Mouse (Mus musculus) hindbrain, embryonic 13.5 days (tissue): Measurements from ENCODE around the gene Pcsk4. TPM values are rescaled to one million over a fixed set of nuclear protein-coding genes. Genes with fewer than 3 reads are reported as not detected.

ENCODE experiments used
- ATAC-seq: fragments of 200-750 bp; cut with Nextera tagmentation; 2 replicates; pipeline ENCODE4 v1.8.0; 2017; ENCODE audit warnings: moderate TSS enrichment; ENCODE audit not compliant: low FRiP score
- H3K27ac ChIP-seq: fragments of 300-500 bp; sonication (generic); 2 replicates; pipeline ENCODE4 v1.5.1; 2015; ENCODE audit warnings: inconsistent platforms, mild to moderate bottlenecking, moderate library complexity
- H3K27me3 ChIP-seq: fragments of 300-500 bp; sonication (generic); 2 replicates; pipeline ENCODE4 v1.6.1; 2015; ENCODE audit warnings: mild to moderate bottlenecking, inconsistent platforms
- H3K36me3 ChIP-seq: fragments of 300-500 bp; sonication (generic); 2 replicates; pipeline ENCODE4 v1.6.1; 2015; ENCODE audit warnings: mild to moderate bottlenecking, inconsistent platforms
- H3K4me1 ChIP-seq: fragments of 300-500 bp; sonication (generic); replicated peaks from 2 replicates; pipeline ENCODE4 v1.6.1; 2015; ENCODE audit warnings: inconsistent platforms
- H3K4me2 ChIP-seq: fragments of 300-500 bp; sonication (generic); 2 replicates; pipeline ENCODE4 v1.6.1; 2015; ENCODE audit warnings: inconsistent platforms, mild to moderate bottlenecking, moderate library complexity
- H3K4me3 ChIP-seq: fragments of 300-500 bp; sonication (generic); 2 replicates; pipeline ENCODE4 v1.5.1; 2015; ENCODE audit warnings: mild to moderate bottlenecking, inconsistent platforms
- H3K9ac ChIP-seq: fragments of 300-500 bp; sonication (generic); 2 replicates; pipeline ENCODE4 v1.6.1; 2015; ENCODE audit warnings: mild to moderate bottlenecking, inconsistent platforms
- H3K9me3 ChIP-seq: fragments of 300-500 bp; sonication (generic); 2 replicates; pipeline ENCODE4 v1.6.1; 2016; ENCODE audit warnings: inconsistent platforms
- WGBS: fragments of 180-500 bp; shearing (Covaris S2); methylation state at CpG from one replicate; pipeline ENCODE4 v1.1.7; 2015; 5-methylcytosine and 5-hydroxymethylcytosine counted together
- polyA plus RNA-seq: library from polyadenylated mRNA; unstranded; fragments of >200 nt; fragmentation: Nextera tagmentation; extraction: Ambion mirVana; gene quantifications from 2 replicates; pipeline ENCODE4 v1.2.1, GENCODE M21; 2015

Gene Pcsk4
- polyA plus RNA-seq = 1.9 and 2.5 TPM in 2 replicates

GRCm38 (mm10) chr10:80329273-80330081 is at the start of gene Pcsk4, which contains the start of gene Reep6:
Gene Pcsk4 (minus strand): TSS chr10:80329498.
Gene Reep6 (plus strand): TSS chr10:80329953.
- Histone ChIP-seq H3K4me1 (peaks cover 17% of the 10 kb centered on the region), H3K4me3 (peak within 1 kb of the TSS; percentile 46), H3K9me3 (no peaks in the 10 kb centered on the region), H3K4me2 (peak within 1 kb of the TSS; percentile 79), H3K27ac (no peak within 1 kb of the TSS), H3K9ac (peak within 1 kb of the TSS; percentile 68), H3K36me3 (no peaks in the 10 kb centered on the region), H3K27me3 (peaks cover 48% of the 10 kb centered on the region)
- peak; percentile 89 for ATAC-seq
- WGBS = 5% methylated on average over 36 of the region's 36 CpGs

GRCm38 (mm10) chr10:80377716-80378115 is 48.4 kb upstream of the Pcsk4 start:
- Histone ChIP-seq H3K9ac (no peak overlapping the region), H3K27me3 (0 out of 2 replicates have a peak, but pooled peaks cover 2% of the 10 kb centered on the region), H3K4me1 (peaks cover 19% of the 10 kb centered on the region), H3K9me3 (no peaks in the 10 kb centered on the region), H3K4me2 (no peak overlapping the region), H3K36me3 (peaks cover 34% of the 10 kb centered on the region), H3K4me3 (no peak overlapping the region), H3K27ac (no peak overlapping the region)
- WGBS = 51% methylated on average over 10 of the region's 10 CpGs
- no peak for ATAC-seq

GRCm38 (mm10) chr10:80376160-80376559 is 46.9 kb upstream of the Pcsk4 start:
- H3K9me3 ChIP-seq = no peaks in the 10 kb centered on the region
- no peak overlapping the region for H3K4me3 ChIP-seq
- H3K9ac ChIP-seq = no peak overlapping the region
- no peak for ATAC-seq
- 3% methylated on average over 7 of the region's 7 CpGs for WGBS
- no peak overlapping the region for H3K27ac ChIP-seq
- H3K27me3 ChIP-seq = 0 out of 2 replicates have a peak, but pooled peaks cover 9% of the 10 kb centered on the region
- peaks cover 15% of the 10 kb centered on the region for H3K4me1 ChIP-seq
- no peak overlapping the region for H3K4me2 ChIP-seq
- H3K36me3 ChIP-seq = peaks cover 19% of the 10 kb centered on the region

- H3K36me3 ChIP-seq = no peaks in the 10 kb centered on the region; the same call in 1 of the 2 replicates
- H3K4me2 ChIP-seq = no peak overlapping the region
- H3K9me3 ChIP-seq = no peaks in the 10 kb centered on the region
- 24% methylated on average over 6 of the region's 6 CpGs for WGBS
- H3K27ac ChIP-seq = no peak overlapping the region
- no peak overlapping the region for H3K9ac ChIP-seq
- no peak for ATAC-seq
- peaks cover 10% of the 10 kb centered on the region for H3K4me1 ChIP-seq
- peaks cover 13% of the 10 kb centered on the region; the same call in 1 of the 2 replicates for H3K27me3 ChIP-seq
- H3K4me3 ChIP-seq = no peak overlapping the region
These were observed 44.8 kb upstream of the Pcsk4 start for GRCm38 (mm10) chr10:80374063-80374462.

GRCm38 (mm10) chr10:80372706-80373105 is 43.4 kb upstream of the Pcsk4 start:
- Histone ChIP-seq H3K36me3 (no peaks in the 10 kb centered on the region), H3K4me2 (no peak overlapping the region), H3K9ac (0 out of 2 replicates have a peak overlapping the region, but pooled peaks have one; percentile 35), H3K27me3 (peaks cover 16% of the 10 kb centered on the region), H3K27ac (no peak overlapping the region), H3K4me1 (peaks cover 10% of the 10 kb centered on the region), H3K4me3 (no peak overlapping the region), H3K9me3 (no peaks in the 10 kb centered on the region)
- WGBS = 79% methylated on average over 6 of the region's 6 CpGs
- no peak for ATAC-seq

GRCm38 (mm10) chr10:80371983-80372382 is 42.7 kb upstream of the Pcsk4 start:
- no peak for ATAC-seq
- Histone ChIP-seq H3K27ac (peak overlapping the region; percentile 23; the same call in 1 of the 2 replicates), H3K4me2 (peak overlapping the region; percentile 38), H3K27me3 (peaks cover 23% of the 10 kb centered on the region), H3K36me3 (no peaks in the 10 kb centered on the region), H3K9ac (peak overlapping the region; percentile 46), H3K4me1 (peaks cover 10% of the 10 kb centered on the region), H3K9me3 (no peaks in the 10 kb centered on the region), H3K4me3 (peak overlapping the region; percentile 20; the same call in 1 of the 2 replicates)
- WGBS = 49% methylated on average over 9 of the region's 9 CpGs

- peak overlapping the region; percentile 38 for H3K4me2 ChIP-seq
- peaks cover 10% of the 10 kb centered on the region for H3K4me1 ChIP-seq
- peaks cover 28% of the 10 kb centered on the region for H3K27me3 ChIP-seq
- peak overlapping the region; percentile 46 for H3K9ac ChIP-seq
- 2% methylated on average over 12 of the region's 12 CpGs for WGBS
- ATAC-seq = peak; percentile 74
- H3K27ac ChIP-seq = peak overlapping the region; percentile 23; the same call in 1 of the 2 replicates
- peak overlapping the region; percentile 20 for H3K4me3 ChIP-seq
- H3K9me3 ChIP-seq = no peaks in the 10 kb centered on the region
- H3K36me3 ChIP-seq = no peaks in the 10 kb centered on the region
These were observed 42.2 kb upstream of the Pcsk4 start for GRCm38 (mm10) chr10:80371411-80371966.

GRCm38 (mm10) chr10:80369995-80370747 is 40.9 kb upstream of the Pcsk4 start:
- ATAC-seq = no peak
- Histone ChIP-seq H3K4me2 (no peak overlapping the region), H3K4me1 (peaks cover 10% of the 10 kb centered on the region), H3K27me3 (peaks cover 39% of the 10 kb centered on the region), H3K9me3 (no peaks in the 10 kb centered on the region), H3K36me3 (no peaks in the 10 kb centered on the region), H3K4me3 (no peak overlapping the region), H3K27ac (no peak overlapping the region), H3K9ac (no peak overlapping the region)
- WGBS = 82% methylated on average over 21 of the region's 21 CpGs

GRCm38 (mm10) chr10:80368392-80368791 is 39.1 kb upstream of the Pcsk4 start:
- Histone ChIP-seq H3K36me3 (no peaks in the 10 kb centered on the region), H3K9ac (no peak overlapping the region), H3K4me3 (no peak overlapping the region), H3K27ac (no peak overlapping the region), H3K4me2 (no peak overlapping the region), H3K4me1 (peaks cover 18% of the 10 kb centered on the region), H3K9me3 (no peaks in the 10 kb centered on the region), H3K27me3 (peaks cover 53% of the 10 kb centered on the region)
- no peak for ATAC-seq
- 93% methylated on average over 6 of the region's 6 CpGs for WGBS

- ATAC-seq = no peak
These were observed 38.7 kb upstream of the Pcsk4 start for GRCm38 (mm10) chr10:80367954-80368353.

GRCm38 (mm10) chr10:80365736-80366135 is 36.4 kb upstream of the Pcsk4 start:
- no peak overlapping the region for H3K27ac ChIP-seq
- H3K9ac ChIP-seq = no peak overlapping the region
- H3K9me3 ChIP-seq = no peaks in the 10 kb centered on the region
- H3K4me1 ChIP-seq = peaks cover 8% of the 10 kb centered on the region
- 68% methylated on average over 6 of the region's 6 CpGs for WGBS
- peaks cover 57% of the 10 kb centered on the region for H3K27me3 ChIP-seq
- H3K36me3 ChIP-seq = no peaks in the 10 kb centered on the region
- ATAC-seq = no peak
- no peak overlapping the region for H3K4me3 ChIP-seq
- H3K4me2 ChIP-seq = no peak overlapping the region

More at GRCm38 (mm10) chr10:80367954-80368353, 38.7 kb upstream of the Pcsk4 start:
- peaks cover 18% of the 10 kb centered on the region for H3K4me1 ChIP-seq
- H3K9ac ChIP-seq = no peak overlapping the region
- H3K27ac ChIP-seq = no peak overlapping the region
- H3K4me2 ChIP-seq = no peak overlapping the region
- no peaks in the 10 kb centered on the region for H3K36me3 ChIP-seq
- WGBS = 64% methylated on average over 5 of the region's 5 CpGs
- H3K9me3 ChIP-seq = no peaks in the 10 kb centered on the region
- peaks cover 54% of the 10 kb centered on the region for H3K27me3 ChIP-seq
- H3K4me3 ChIP-seq = no peak overlapping the region

GRCm38 (mm10) chr10:80363734-80364133 is 34.4 kb upstream of the Pcsk4 start:
- Histone ChIP-seq H3K9ac (0 out of 2 replicates have a peak overlapping the region, but pooled peaks have one; percentile 2), H3K4me3 (no peak overlapping the region), H3K27ac (no peak overlapping the region), H3K4me2 (no peak overlapping the region), H3K9me3 (no peaks in the 10 kb centered on the region), H3K4me1 (peaks cover 8% of the 10 kb centered on the region), H3K27me3 (peaks cover 74% of the 10 kb centered on the region), H3K36me3 (no peaks in the 10 kb centered on the region)
- 41% methylated on average over 6 of the region's 6 CpGs for WGBS
- ATAC-seq = no peak
